Mouse (Mus musculus) heart, adult 2 months (tissue): Measurements from ENCODE around the gene Cwc27.

Source experiments
- CTCF ChIP-seq: fragments of 200-600 bp; IDR thresholded peaks from 2 replicates; pipeline ENCODE4 v1.8.1; 2022; ENCODE audit warnings: antibody characterized with exemption, mild to moderate bottlenecking, moderate library complexity
- EP300 ChIP-seq: fragments of 200-500 bp; IDR thresholded peaks from 2 replicates; pipeline ENCODE4 v1.6.1; 2011; ENCODE audit warnings: low read depth, low read length, control low read depth; ENCODE audit not compliant: insufficient read depth
- POLR2A ChIP-seq: fragments of 200-500 bp; IDR thresholded peaks from 2 replicates; pipeline ENCODE4 v1.6.1; 2011; ENCODE audit warnings: mild to moderate bottlenecking, low read depth, low read length, control low read depth; ENCODE audit not compliant: insufficient read depth

DNA sequence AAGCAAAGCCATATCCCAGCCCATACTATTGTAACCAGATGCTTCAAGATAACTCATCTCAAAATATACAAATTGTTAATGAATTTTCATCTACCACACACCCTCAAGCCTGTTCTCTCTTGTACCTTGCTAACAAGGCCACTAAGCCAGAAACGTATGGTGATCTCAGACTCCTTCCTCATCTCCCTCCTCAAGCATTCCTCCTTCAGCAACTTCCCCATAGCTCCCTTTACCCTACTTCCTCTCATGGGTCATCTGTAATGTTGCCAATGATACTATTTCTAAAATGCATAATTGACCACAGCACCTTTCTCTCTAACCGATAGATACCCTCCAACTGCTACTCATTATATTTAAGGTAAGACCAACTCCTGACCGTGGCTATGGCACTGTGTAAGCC, 22.5 kb downstream of the Cwc27 start:
- TF ChIP-seq POLR2A (no peak), CTCF (no peak), EP300 (no peak)
